Mouse (Mus musculus): ENCODE measurements around the gene Tiam1. TPM values are rescaled to one million over a fixed set of nuclear protein-coding genes. Genes with fewer than 3 reads are reported as not detected.

Tiam1 gene
- polyA plus RNA-seq, 1 experiment from 2014 or later = 18.5 TPM

- H3K4me2 ChIP-seq = no peak overlapping the region
- H3K9ac ChIP-seq = no peak overlapping the region
- WGBS = 70% methylated on average over 20 of the region's 20 CpGs
- H3K4me3 ChIP-seq (ENCODE audit: low read depth, low read length) = no peak overlapping the region
- H3K9me3 ChIP-seq (ENCODE audit: low read depth, low read length) = no peaks in the 10 kb centered on the region
- ATAC-seq (ENCODE audit: insufficient read depth) (0 out of 2 replicates have a peak, but pooled peaks have one; percentile 19), DNase-seq (no peak)
- peaks cover 2% of the 10 kb centered on the region; the same call in 1 of the 2 replicates for H3K36me3 ChIP-seq (ENCODE audit: insufficient read depth)
- peaks cover 3% of the 10 kb centered on the region; the same call in 1 of the 2 replicates for H3K4me1 ChIP-seq (ENCODE audit: insufficient read depth)
- no peak overlapping the region for H3K27ac ChIP-seq (ENCODE audit: low read depth)
- H3K27me3 ChIP-seq (ENCODE audit: insufficient read depth, low read length) = no peaks in the 10 kb centered on the region
- no peak for TF ChIP-seq CTCF (IDR thresholded peaks at IDR 0.05; ENCODE audit: low read depth)
These were observed 271.3 kb downstream of the Tiam1 start for GRCm38 (mm10) chr16:89872011-89872942.

DNA sequence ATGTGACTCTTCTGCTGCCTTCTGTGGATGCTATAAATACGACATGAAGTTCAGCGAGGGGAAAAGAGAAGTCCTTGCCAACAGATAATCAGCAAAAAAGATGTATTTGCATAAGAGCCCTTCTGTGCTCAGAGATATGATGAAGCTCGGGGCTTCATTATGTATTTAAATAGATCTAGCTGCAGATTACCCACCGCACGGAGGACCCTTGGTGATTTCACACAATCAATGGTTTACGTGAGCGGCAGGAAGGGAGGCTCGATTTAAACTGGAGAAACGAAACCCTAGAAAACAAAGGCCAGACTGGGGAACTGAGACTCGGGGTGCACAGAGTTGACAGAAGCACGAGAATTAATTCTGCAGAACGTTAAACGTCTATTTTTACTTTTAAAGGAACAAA is 272.2 kb downstream of the Tiam1 start:
- no peak overlapping the region for H3K9ac ChIP-seq
- H3K27me3 ChIP-seq (ENCODE audit: insufficient read depth, low read length) = no peaks in the 10 kb centered on the region
- WGBS = 57% methylated on average over 13 of the region's 13 CpGs
- H3K4me3 ChIP-seq (ENCODE audit: low read depth, low read length) = no peak overlapping the region
- ATAC-seq (ENCODE audit: insufficient read depth) (no peak), DNase-seq (no peak)
- no peaks in the 10 kb centered on the region for H3K9me3 ChIP-seq (ENCODE audit: low read depth, low read length)
- H3K36me3 ChIP-seq (ENCODE audit: insufficient read depth) = peaks cover 4% of the 10 kb centered on the region; the same call in 1 of the 2 replicates
- TF ChIP-seq CTCF (IDR thresholded peaks at IDR 0.05; ENCODE audit: low read depth) = no peak
- H3K4me2 ChIP-seq = no peak overlapping the region
- H3K27ac ChIP-seq (ENCODE audit: low read depth) = no peak overlapping the region
- H3K4me1 ChIP-seq (ENCODE audit: insufficient read depth) = peaks cover 3% of the 10 kb centered on the region; the same call in 1 of the 2 replicates

DNA sequence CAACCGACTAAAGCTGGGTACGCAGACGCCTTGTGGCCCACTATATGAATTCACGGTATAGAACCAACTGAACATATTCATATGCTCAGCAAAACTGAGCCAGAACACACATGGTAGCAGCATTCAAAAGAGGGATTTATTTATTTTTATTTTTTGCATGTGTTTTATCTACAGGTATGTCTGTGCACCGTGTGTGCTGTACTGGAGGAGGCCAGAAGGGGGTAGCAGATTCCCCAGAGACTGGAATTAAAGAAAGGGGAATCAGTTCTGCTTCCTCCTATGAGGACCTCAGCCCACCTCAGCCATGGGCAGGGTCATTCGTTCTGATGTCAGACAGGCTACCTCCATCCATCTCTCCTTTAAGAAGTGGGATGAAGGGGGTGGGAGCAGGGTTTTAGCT is 273.5 kb downstream of the Tiam1 start:
- TF ChIP-seq CTCF (IDR thresholded peaks at IDR 0.05; ENCODE audit: low read depth) = peak; percentile 19; the same call in 1 of the 2 replicates
- peaks cover 3% of the 10 kb centered on the region; the same call in 1 of the 2 replicates for H3K4me1 ChIP-seq (ENCODE audit: insufficient read depth)
- H3K9ac ChIP-seq = no peak overlapping the region
- no peak overlapping the region for H3K27ac ChIP-seq (ENCODE audit: low read depth)
- no peak for DNase-seq
- H3K36me3 ChIP-seq (ENCODE audit: insufficient read depth) = peaks cover 4% of the 10 kb centered on the region; the same call in 1 of the 2 replicates
- H3K4me2 ChIP-seq = no peak overlapping the region
- H3K27me3 ChIP-seq (ENCODE audit: insufficient read depth, low read length) = no peaks in the 10 kb centered on the region
- no peaks in the 10 kb centered on the region for H3K9me3 ChIP-seq (ENCODE audit: low read depth, low read length)
- 89% methylated on average over 6 of the region's 6 CpGs for WGBS
- H3K4me3 ChIP-seq (ENCODE audit: low read depth, low read length) = no peak overlapping the region
- ATAC-seq (ENCODE audit: insufficient read depth) = no peak

- no peak overlapping the region for H3K4me3 ChIP-seq (ENCODE audit: low read depth, low read length)
- DNase-seq (no peak), ATAC-seq (ENCODE audit: insufficient read depth) (no peak)
- peaks cover 4% of the 10 kb centered on the region; the same call in 1 of the 2 replicates for H3K36me3 ChIP-seq (ENCODE audit: insufficient read depth)
- H3K9me3 ChIP-seq (ENCODE audit: low read depth, low read length) = no peaks in the 10 kb centered on the region
- no peaks in the 10 kb centered on the region; the same call in 1 of the 2 replicates for H3K4me1 ChIP-seq (ENCODE audit: insufficient read depth)
- H3K27ac ChIP-seq (ENCODE audit: low read depth) = no peak overlapping the region
- WGBS = 82% methylated on average over 3 of the region's 3 CpGs
- no peak overlapping the region for H3K4me2 ChIP-seq
- H3K9ac ChIP-seq = no peak overlapping the region
- H3K27me3 ChIP-seq (ENCODE audit: insufficient read depth, low read length) = no peaks in the 10 kb centered on the region
- TF ChIP-seq CTCF (IDR thresholded peaks at IDR 0.05; ENCODE audit: low read depth) = no peak
These were observed 275.1 kb downstream of the Tiam1 start for GRCm38 (mm10) chr16:89868502-89868901.

DNA sequence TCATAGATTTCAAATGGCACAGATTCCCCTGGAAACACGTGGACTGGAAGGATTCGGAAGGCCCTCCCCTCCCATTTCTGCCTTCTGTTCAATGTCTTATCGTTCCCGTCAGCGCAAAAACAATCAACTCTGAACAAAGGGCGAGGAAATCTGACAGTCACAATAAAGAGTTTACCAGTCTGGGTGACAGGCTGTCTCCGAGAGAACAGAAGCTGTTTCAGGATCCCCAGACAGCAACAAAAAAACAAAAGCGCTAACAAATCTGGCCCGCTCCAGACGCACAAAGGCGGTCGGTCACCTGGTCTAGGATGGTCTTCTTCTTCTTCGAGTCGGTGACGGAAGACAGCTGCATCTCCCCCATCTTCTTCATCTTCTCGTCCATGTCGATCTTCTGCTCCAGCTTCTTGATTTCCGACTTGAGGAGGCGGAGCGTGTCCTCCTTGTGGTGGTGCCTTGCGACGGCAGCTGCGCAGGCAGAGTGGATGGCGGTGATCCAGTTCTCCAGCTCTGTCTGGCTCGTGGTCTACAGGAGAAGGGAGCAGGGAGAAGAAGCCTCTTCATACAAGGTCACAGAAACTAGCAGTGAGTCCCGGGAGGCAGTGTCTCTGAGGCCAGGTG is 276.2 kb downstream of the Tiam1 start:
- no peak for TF ChIP-seq CTCF (IDR thresholded peaks at IDR 0.05; ENCODE audit: low read depth)

DNA sequence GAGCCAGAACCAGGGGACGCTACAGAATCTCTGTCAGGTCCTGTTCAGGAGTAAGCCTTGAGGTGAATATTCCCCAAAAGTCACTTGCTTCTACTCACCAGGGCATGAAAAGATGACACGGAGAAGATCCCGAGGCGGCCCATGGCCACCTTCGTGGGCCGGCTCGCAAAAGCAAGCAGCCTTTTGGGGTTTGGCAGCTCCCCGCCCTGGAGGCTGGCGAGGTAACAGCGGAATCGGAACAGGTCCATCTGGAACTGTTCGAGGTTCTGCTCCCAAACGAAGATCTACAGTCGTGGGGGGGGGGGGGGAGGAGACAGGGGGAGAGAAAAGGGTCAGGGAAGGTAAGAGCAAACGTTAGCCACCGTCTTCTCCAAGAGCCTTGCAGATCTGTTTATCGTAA is 278.4 kb downstream of the Tiam1 start:
- 85% methylated on average over 17 of the region's 17 CpGs for WGBS
- H3K27me3 ChIP-seq (ENCODE audit: insufficient read depth, low read length) = no peaks in the 10 kb centered on the region

More for the DNA sequence above, 276.2 kb downstream of the Tiam1 start:
- H3K9ac ChIP-seq = no peak overlapping the region
- H3K9me3 ChIP-seq (ENCODE audit: low read depth, low read length) = no peaks in the 10 kb centered on the region
- WGBS = 91% methylated on average over 26 of the region's 26 CpGs
- no peak for DNase-seq
- H3K36me3 ChIP-seq (ENCODE audit: insufficient read depth) = peaks cover 4% of the 10 kb centered on the region; the same call in 1 of the 2 replicates
- no peak overlapping the region for H3K4me3 ChIP-seq (ENCODE audit: low read depth, low read length)
- H3K27ac ChIP-seq (ENCODE audit: low read depth) = no peak overlapping the region
- ATAC-seq (ENCODE audit: insufficient read depth) = no peak
- H3K4me1 ChIP-seq (ENCODE audit: insufficient read depth) = no peaks in the 10 kb centered on the region
- H3K27me3 ChIP-seq (ENCODE audit: insufficient read depth, low read length) = no peaks in the 10 kb centered on the region
- H3K4me2 ChIP-seq = no peak overlapping the region

GRCm38 (mm10) chr16:89864710-89865109 is 278.9 kb downstream of the Tiam1 start:
- Histone ChIP-seq H3K9me3 (ENCODE audit: low read depth, low read length) (no peaks in the 10 kb centered on the region), H3K4me2 (no peak overlapping the region), H3K27ac (ENCODE audit: low read depth) (no peak overlapping the region), H3K27me3 (ENCODE audit: insufficient read depth, low read length) (no peaks in the 10 kb centered on the region), H3K4me3 (ENCODE audit: low read depth, low read length) (no peak overlapping the region), H3K9ac (no peak overlapping the region), H3K36me3 (ENCODE audit: insufficient read depth) (peaks cover 4% of the 10 kb centered on the region; the same call in 1 of the 2 replicates), H3K4me1 (ENCODE audit: insufficient read depth) (no peaks in the 10 kb centered on the region)
- ATAC-seq (ENCODE audit: insufficient read depth) = no peak
- 76% methylated on average over 3 of the region's 3 CpGs for WGBS
- no peak for TF ChIP-seq CTCF (IDR thresholded peaks at IDR 0.05; ENCODE audit: low read depth)
- no peak for DNase-seq

More for the DNA sequence above, 278.4 kb downstream of the Tiam1 start:
- Histone ChIP-seq H3K27ac (ENCODE audit: low read depth) (no peak overlapping the region), H3K9me3 (ENCODE audit: low read depth, low read length) (no peaks in the 10 kb centered on the region), H3K4me3 (ENCODE audit: low read depth, low read length) (no peak overlapping the region), H3K4me1 (ENCODE audit: insufficient read depth) (no peaks in the 10 kb centered on the region), H3K36me3 (ENCODE audit: insufficient read depth) (peaks cover 4% of the 10 kb centered on the region; the same call in 1 of the 2 replicates), H3K9ac (no peak overlapping the region), H3K4me2 (no peak overlapping the region)
- no peak for ATAC-seq (ENCODE audit: insufficient read depth)
- no peak for TF ChIP-seq CTCF (IDR thresholded peaks at IDR 0.05; ENCODE audit: low read depth)
- DNase-seq = no peak

All from lung, embryonic 14.5 days (tissue).